Mouse (Mus musculus): Measurements from ENCODE around the gene Olfr1335. TPM values are rescaled to one million over a fixed set of nuclear protein-coding genes. Genes with fewer than 3 reads are reported as not detected.
"Not testable (repeated sequence)": the region's sequence is repeated elsewhere in the genome, so short reads cannot be mapped to it uniquely, and the experiment has no call there.

Olfr1335 gene
- not detected in 2 replicates for polyA plus RNA-seq (2016; fragmentation: Nextera tagmentation; extraction: Ambion mirVana)

DNA sequence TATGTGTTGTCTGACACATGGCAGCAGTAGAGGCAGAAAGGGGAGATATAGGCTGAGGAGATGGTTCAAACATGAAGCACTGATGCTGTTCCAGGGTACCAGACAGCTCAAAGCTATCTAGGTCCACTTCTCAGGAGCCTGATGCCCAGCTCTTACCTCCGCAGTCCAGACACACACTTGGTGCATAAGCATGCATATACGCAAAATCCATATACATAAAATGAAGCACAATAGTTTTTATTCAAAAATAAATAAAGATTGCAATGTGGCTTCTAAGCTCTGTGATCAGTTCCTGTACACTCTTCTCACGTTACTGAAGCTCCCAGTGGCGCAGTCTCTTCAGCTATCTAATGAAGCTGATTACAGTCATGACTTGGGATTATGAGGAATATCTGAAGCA is at the start of gene Olfr1335:
Gene Olfr1335 (minus strand): TSS at position 101 of the 400 bp plus-strand sequence.
- 91% methylated on average over 4 of the region's 4 CpGs for WGBS
- no peaks in the 10 kb centered on the region for H3K27me3 ChIP-seq (ENCODE audit: poor library complexity, severe bottlenecking)
- no peaks in the 10 kb centered on the region for H3K36me3 ChIP-seq (replicated peaks)
- DNase-seq (ENCODE audit: extremely low spot score, low spot score): no peak
- no peaks in the 10 kb centered on the region for H3K9me3 ChIP-seq
- no peaks in the 10 kb centered on the region for H3K4me1 ChIP-seq
- no peak within 1 kb of the TSS for H3K27ac ChIP-seq
- H3K4me3 ChIP-seq: no peak within 1 kb of the TSS

DNA sequence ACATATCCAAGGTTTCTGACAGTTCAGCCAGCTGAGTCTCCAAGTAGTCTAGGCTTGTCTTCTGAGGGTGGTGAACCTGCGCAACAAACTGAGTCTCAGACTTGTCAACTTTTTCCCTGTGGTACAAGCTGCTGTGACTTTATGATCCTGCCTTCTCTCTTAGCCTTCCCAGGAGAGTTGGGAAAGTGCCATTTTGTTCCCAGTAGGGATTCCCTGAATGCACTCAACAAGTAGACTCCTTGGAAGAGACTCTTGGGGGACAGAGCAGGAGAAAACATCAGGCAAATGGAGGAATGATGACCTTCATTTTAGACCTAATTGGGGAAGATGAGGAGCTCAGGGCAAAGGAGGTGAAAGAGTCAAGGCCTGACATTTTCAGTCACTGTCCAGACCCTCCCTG is 26.4 kb upstream of the Olfr1335 start, which contains the start of gene Olfr1333:
Gene Olfr1333 (minus strand): TSS at position 101 of the 400 bp plus-strand sequence.
- WGBS: 97% methylated on average over 1 of the region's 1 CpGs
- H3K9me3 ChIP-seq: no peaks in the 10 kb centered on the region

DNA sequence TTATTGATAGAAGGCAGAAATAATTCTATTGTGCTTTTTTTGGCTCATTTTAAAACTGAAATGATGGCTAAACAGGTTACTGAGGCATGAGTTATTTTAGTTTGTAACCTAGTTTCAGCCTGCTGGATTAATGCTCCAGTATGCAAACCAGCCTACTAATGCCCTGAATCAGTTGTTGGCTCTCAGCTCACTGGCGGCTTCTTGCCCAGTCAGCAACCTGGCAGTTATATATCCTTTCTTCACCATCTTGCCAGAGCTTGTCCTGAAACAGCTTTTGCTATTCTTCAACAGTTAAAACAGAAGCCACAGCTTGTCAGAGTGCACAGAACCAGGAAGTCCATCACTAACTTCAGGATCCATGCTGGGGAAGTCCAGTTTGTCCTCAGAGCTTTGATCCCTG is 9.2 kb upstream of the Olfr1335 start:
- 89% methylated on average over 1 of the region's 1 CpGs for WGBS
- no peaks in the 10 kb centered on the region for H3K36me3 ChIP-seq (replicated peaks)
- H3K9me3 ChIP-seq: no peaks in the 10 kb centered on the region
- no peaks in the 10 kb centered on the region for H3K4me1 ChIP-seq
- H3K27me3 ChIP-seq (ENCODE audit: poor library complexity, severe bottlenecking): no peaks in the 10 kb centered on the region
- no peak overlapping the region for H3K4me3 ChIP-seq
- H3K27ac ChIP-seq: no peak overlapping the region
- DNase-seq (ENCODE audit: extremely low spot score, low spot score): no peak

More for the DNA sequence above, 26.4 kb upstream of the Olfr1335 start, which contains the start of gene Olfr1333:
- H3K4me3 ChIP-seq: no peak within 1 kb of the TSS
- H3K36me3 ChIP-seq (replicated peaks): no peaks in the 10 kb centered on the region
- no peak for DNase-seq (ENCODE audit: extremely low spot score, low spot score)
- no peak within 1 kb of the TSS for H3K27ac ChIP-seq
- no peaks in the 10 kb centered on the region for H3K4me1 ChIP-seq
- H3K27me3 ChIP-seq (ENCODE audit: poor library complexity, severe bottlenecking): no peaks in the 10 kb centered on the region

DNA sequence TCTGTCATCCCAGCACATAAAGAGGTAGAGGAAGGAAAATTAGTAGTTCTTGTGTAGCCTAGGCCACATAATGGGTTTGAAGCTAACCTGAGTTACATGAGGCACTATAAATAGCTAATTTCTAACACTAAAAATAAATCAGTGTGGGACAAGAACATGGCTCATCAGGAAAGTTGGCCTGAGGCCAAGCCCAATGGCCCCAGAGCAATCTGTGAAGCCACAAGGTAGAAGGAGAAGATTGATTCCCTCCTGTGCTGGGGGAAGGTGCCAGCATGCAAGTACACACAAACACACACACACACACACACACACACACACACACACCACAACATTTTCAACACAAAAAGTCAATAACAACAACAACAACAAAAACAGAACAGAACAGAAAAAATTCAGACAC is 16.9 kb downstream of the Olfr1335 start:
- not testable (repeated sequence) for H3K27me3 ChIP-seq (ENCODE audit: poor library complexity, severe bottlenecking); H3K4me1 ChIP-seq; H3K36me3 ChIP-seq (replicated peaks); H3K9me3 ChIP-seq; H3K4me3 ChIP-seq; H3K27ac ChIP-seq; DNase-seq (ENCODE audit: extremely low spot score, low spot score)

DNA sequence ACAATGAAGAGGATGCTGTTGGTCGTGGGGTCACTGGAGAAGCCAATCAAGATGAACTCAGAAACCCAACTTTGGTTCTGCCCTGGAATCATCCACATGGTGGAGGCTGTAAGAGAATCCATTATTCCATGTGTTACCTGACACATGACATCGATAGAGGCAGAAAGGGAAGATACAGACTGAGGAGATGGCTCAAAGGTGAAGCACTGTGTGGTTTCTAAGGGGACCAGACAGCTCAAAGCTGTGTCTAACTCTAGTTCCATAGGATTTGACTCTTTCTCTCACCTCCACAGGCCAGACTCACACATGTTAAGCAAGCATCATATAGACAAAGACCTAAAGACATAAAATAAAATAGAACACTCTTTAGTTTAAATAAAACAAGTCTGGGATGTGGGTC is 27.3 kb downstream of the Olfr1335 start, which contains the start of gene Olfr1337:
Gene Olfr1337 (minus strand): TSS at position 101 of the 400 bp plus-strand sequence.
- WGBS: 83% methylated on average over 2 of the region's 2 CpGs

More for the DNA sequence above, 27.3 kb downstream of the Olfr1335 start, which contains the start of gene Olfr1337:
- no peaks in the 10 kb centered on the region for H3K27me3 ChIP-seq (ENCODE audit: poor library complexity, severe bottlenecking)
- H3K4me1 ChIP-seq: no peaks in the 10 kb centered on the region
- H3K27ac ChIP-seq: no peak within 1 kb of the TSS
- H3K36me3 ChIP-seq (replicated peaks): no peaks in the 10 kb centered on the region
- H3K4me3 ChIP-seq: no peak within 1 kb of the TSS
- H3K9me3 ChIP-seq: no peaks in the 10 kb centered on the region
- DNase-seq (ENCODE audit: extremely low spot score, low spot score): no peak

Other genes with a start within 250 kb of the Olfr1335 start
- gene Cfap57, start 189.2 kb downstream of the Olfr1335 start, polyA plus RNA-seq (2016; fragmentation: Nextera tagmentation; extraction: Ambion mirVana): 0.73 and 0.94 TPM in 2 replicates
- gene Ebna1bp2, start 189.1 kb downstream of the Olfr1335 start, polyA plus RNA-seq (2016; fragmentation: Nextera tagmentation; extraction: Ambion mirVana): 210 and 221 TPM in 2 replicates
- gene Olfr62, start 151.0 kb downstream of the Olfr1335 start, polyA plus RNA-seq (2016; fragmentation: Nextera tagmentation; extraction: Ambion mirVana): not detected in 2 replicates
- gene Olfr1342, start 117.2 kb downstream of the Olfr1335 start, polyA plus RNA-seq (2016; fragmentation: Nextera tagmentation; extraction: Ambion mirVana): not detected in 2 replicates
- gene Olfr1341, start 106.4 kb downstream of the Olfr1335 start, polyA plus RNA-seq (2016; fragmentation: Nextera tagmentation; extraction: Ambion mirVana): not detected in 2 replicates
- gene Olfr1340, start 89.8 kb downstream of the Olfr1335 start, polyA plus RNA-seq (2016; fragmentation: Nextera tagmentation; extraction: Ambion mirVana): not detected in 2 replicates
- gene Olfr1339, start 77.8 kb downstream of the Olfr1335 start, polyA plus RNA-seq (2016; fragmentation: Nextera tagmentation; extraction: Ambion mirVana): not detected in 2 replicates
- gene Olfr1338, start 51.2 kb downstream of the Olfr1335 start, polyA plus RNA-seq (2016; fragmentation: Nextera tagmentation; extraction: Ambion mirVana): not detected in 2 replicates
- not detected in 2 replicates for gene Olfr1337, start 27.4 kb downstream of the Olfr1335 start, polyA plus RNA-seq (2016; fragmentation: Nextera tagmentation; extraction: Ambion mirVana)
- gene Olfr1333, start 26.3 kb upstream of the Olfr1335 start, polyA plus RNA-seq (2016; fragmentation: Nextera tagmentation; extraction: Ambion mirVana): not detected in 2 replicates
- not detected in 2 replicates for gene Olfr1331, start 54.7 kb upstream of the Olfr1335 start, polyA plus RNA-seq (2016; fragmentation: Nextera tagmentation; extraction: Ambion mirVana)
- gene Olfr1330, start 78.7 kb upstream of the Olfr1335 start, polyA plus RNA-seq (2016; fragmentation: Nextera tagmentation; extraction: Ambion mirVana): not detected in 2 replicates
- gene Olfr1329, start 107.5 kb upstream of the Olfr1335 start, polyA plus RNA-seq (2016; fragmentation: Nextera tagmentation; extraction: Ambion mirVana): not detected in 2 replicates
- gene Olfr1328, start 128.7 kb upstream of the Olfr1335 start, polyA plus RNA-seq (2016; fragmentation: Nextera tagmentation; extraction: Ambion mirVana): not detected in 2 replicates
- not detected in 2 replicates for gene Lao1, start 151.6 kb upstream of the Olfr1335 start, polyA plus RNA-seq (2016; fragmentation: Nextera tagmentation; extraction: Ambion mirVana)